7 mouse cellular contexts compared by ENCODE assay signal in the genomic region with DNA sequence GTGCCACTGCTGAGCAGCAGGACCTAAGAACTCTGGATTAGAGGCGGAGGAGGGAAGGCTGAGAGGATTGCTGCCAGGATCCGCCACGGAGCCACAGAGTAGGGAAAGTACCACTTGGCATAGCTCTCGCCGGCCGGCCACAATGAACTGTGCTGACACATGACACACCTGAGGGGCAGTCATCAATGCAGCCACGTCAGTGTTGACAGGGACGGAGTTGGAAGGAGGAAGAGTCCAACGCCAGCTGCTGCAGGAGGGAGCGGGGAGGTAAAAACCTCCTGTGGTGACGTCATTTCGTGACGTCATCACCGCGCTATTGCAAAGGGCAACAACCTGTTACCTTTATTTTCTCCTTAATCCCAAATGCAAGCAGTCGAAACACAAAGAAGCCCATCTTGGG. TPM values are rescaled to one million over a fixed set of nuclear protein-coding genes. Genes with fewer than 3 reads are reported as not detected.
A peak's percentile ranks its signal among the peaks of the same experiment; 100 is the strongest.
DNase-seq lines count a peak whose midpoint lies in the region; ATAC-seq and TF ChIP-seq lines count a peak whose summit lies in the region.

No protein-coding gene starts in this region.

- peak overlapping the region; percentile 21 for H3K4me2 ChIP-seq in heart, postnatal 0 days (ENCODE audit: low read depth, low read length)
- peak overlapping the region; percentile 48 for H3K4me2 ChIP-seq in lung, embryonic 15.5 days
- H3K4me2 ChIP-seq in stomach, postnatal 0 days (replicated peaks; ENCODE audit: low read depth) = peak overlapping the region; percentile 29; the same call in 1 of the 2 replicates

- H3K9ac ChIP-seq in heart, postnatal 0 days (replicated peaks; ENCODE audit: low read depth, low read length) = no peak overlapping the region
- H3K9ac ChIP-seq in lung, embryonic 15.5 days = no peak overlapping the region
- no peak overlapping the region for H3K9ac ChIP-seq in stomach, postnatal 0 days (ENCODE audit: low read length)

- H3K4me1 ChIP-seq in heart, postnatal 0 days (ENCODE audit: control insufficient read depth, insufficient read depth) = no peaks in the 10 kb centered on the region
- H3K4me1 ChIP-seq in lung, embryonic 15.5 days = peaks cover 4% of the 10 kb centered on the region; the same call in 1 of the 2 replicates
- no peaks in the 10 kb centered on the region for H3K4me1 ChIP-seq in stomach, postnatal 0 days (replicated peaks; ENCODE audit: control insufficient read depth, insufficient read depth)

- WGBS in heart, postnatal 0 days = 22% methylated on average over 16 of the region's 16 CpGs
- WGBS in lung, embryonic 15.5 days = 28% methylated on average over 16 of the region's 16 CpGs
- 34% methylated on average over 16 of the region's 16 CpGs for WGBS in stomach, postnatal 0 days

- no peaks in the 10 kb centered on the region for H3K9me3 ChIP-seq in heart, postnatal 0 days (replicated peaks; ENCODE audit: control insufficient read depth, low read length)
- no peaks in the 10 kb centered on the region for H3K9me3 ChIP-seq in lung, embryonic 15.5 days
- H3K9me3 ChIP-seq in stomach, postnatal 0 days (ENCODE audit: control insufficient read depth, low read length) = no peaks in the 10 kb centered on the region

- no peak overlapping the region for H3K27ac ChIP-seq in heart, postnatal 0 days (ENCODE audit: low read depth)
- H3K27ac ChIP-seq in lung, embryonic 15.5 days = no peak overlapping the region
- no peak overlapping the region for H3K27ac ChIP-seq in stomach, postnatal 0 days (replicated peaks)

- H3K27me3 ChIP-seq in heart, postnatal 0 days (ENCODE audit: control insufficient read depth, insufficient read depth, low read length) = no peaks in the 10 kb centered on the region
- no peaks in the 10 kb centered on the region for H3K27me3 ChIP-seq in lung, embryonic 15.5 days
- no peaks in the 10 kb centered on the region for H3K27me3 ChIP-seq in stomach, postnatal 0 days (ENCODE audit: control insufficient read depth, insufficient read depth, low read length)

- DNase-seq in CD4-positive, CD25-positive, alpha-beta regulatory T cell, adult 2 months (ENCODE audit: low read depth, low spot score) = peak; percentile 44
- DNase-seq in Muller cell, postnatal 12 days (ENCODE audit: inconsistent ontology term) = peak; percentile 76
- DNase-seq in heart, postnatal 0 days (ENCODE audit: low spot score) = peak; percentile 55
- DNase-seq in stomach, postnatal 0 days (ENCODE audit: low spot score) = peak; percentile 55
- DNase-seq in left cerebral cortex, adult 8-10 months (ENCODE audit: low spot score in 2 of 2) = no peak

- no peak for TF ChIP-seq CTCF in heart, postnatal 0 days (IDR thresholded peaks at IDR 0.05; ENCODE audit: low read depth)
- TF ChIP-seq CTCF in stomach, postnatal 0 days (IDR thresholded peaks at IDR 0.05; ENCODE audit: low read depth) = no peak

- no peak for TF ChIP-seq EP300 in heart, postnatal 0 days (IDR thresholded peaks at IDR 0.05; ENCODE audit: low read depth)
- TF ChIP-seq EP300 in stomach, postnatal 0 days (optimal IDR thresholded peaks at IDR 0.05) = no peak

- H3K4me3 ChIP-seq in heart, postnatal 0 days (ENCODE audit: low read depth, low read length) = no peak overlapping the region
- 0 out of 2 replicates have a peak overlapping the region, but pooled peaks have one; percentile 13 for H3K4me3 ChIP-seq in lung, embryonic 15.5 days
- no peak overlapping the region for H3K4me3 ChIP-seq in stomach, postnatal 0 days (ENCODE audit: low read depth, low read length)

- H3K36me3 ChIP-seq in heart, postnatal 0 days (replicated peaks; ENCODE audit: control insufficient read depth, insufficient read depth, low read length) = no peaks in the 10 kb centered on the region
- no peaks in the 10 kb centered on the region for H3K36me3 ChIP-seq in lung, embryonic 15.5 days
- no peaks in the 10 kb centered on the region for H3K36me3 ChIP-seq in stomach, postnatal 0 days (ENCODE audit: control insufficient read depth, insufficient read depth, low read length)

- ATAC-seq in heart, postnatal 0 days (ENCODE audit: insufficient read depth, low read depth) = peak; percentile 56; the same call in 1 of the 2 replicates
- ATAC-seq in lung, embryonic 15.5 days (ENCODE audit: borderline replicate concordance, extremely low read depth, low FRiP score, low TSS enrichment) = peak; percentile 35; the same call in 1 of the 2 replicates
- peak; percentile 74 for ATAC-seq in stomach, postnatal 0 days (ENCODE audit: low FRiP score, low TSS enrichment)
- no peak for ATAC-seq in inflammation-experienced regulatory T-cells, adult 6 months

RNA-seq across cellular contexts. Expression of a gene that starts 6.8 kb away (rescaled TPM):
- total RNA-seq in heart, postnatal 0 days (2014; rRNA removed; ENCODE audit: low replicate concordance) = 2.7 and 4.4 TPM in 2 replicates
- polyA plus RNA-seq in heart, postnatal 0 days (2015; fragmentation: Nextera tagmentation; extraction: Ambion mirVana) = 1.6 and 2.2 TPM in 2 replicates
- polyA plus RNA-seq in lung, embryonic 15.5 days (2015; fragmentation: Nextera tagmentation; extraction: Ambion mirVana) = 3.1 and 3.3 TPM in 2 replicates
- 2.1 and 2.7 TPM in 2 replicates for polyA plus RNA-seq in stomach, postnatal 0 days (2015; fragmentation: Nextera tagmentation; extraction: Ambion mirVana)
- total RNA-seq in left cerebral cortex, adult 8-10 months (2022) = 10 to 100 TPM in 1 of 4 experiments, 1 to 10 TPM in 3; 7.7 to 16.4 (median 8.6) TPM
- polyA plus RNA-seq in inflammation-experienced regulatory T-cells, adult 6 months (2017; shearing (Covaris generic)) = 100 to 1,000 TPM in 1 of 3 experiments, 10 to 100 TPM in 2; 53.2 to 109 (median 90.0) TPM

RNA-seq across cellular contexts. Expression of a gene that starts 22.6 kb away (rescaled TPM):
- 36.3 and 43.8 TPM in 2 replicates for total RNA-seq in heart, postnatal 0 days (2014; rRNA removed; ENCODE audit: low replicate concordance)
- polyA plus RNA-seq in heart, postnatal 0 days (2015; fragmentation: Nextera tagmentation; extraction: Ambion mirVana) = 50.3 and 51.6 TPM in 2 replicates
- polyA plus RNA-seq in lung, embryonic 15.5 days (2015; fragmentation: Nextera tagmentation; extraction: Ambion mirVana) = 36.3 and 37.3 TPM in 2 replicates
- 16.3 and 17.4 TPM in 2 replicates for polyA plus RNA-seq in stomach, postnatal 0 days (2015; fragmentation: Nextera tagmentation; extraction: Ambion mirVana)
- 10 to 100 TPM; 52.6 to 67.4 (median 57.2) TPM for total RNA-seq in left cerebral cortex, adult 8-10 months (2022)
- 1 to 10 TPM; 3.0 to 8.2 (median 6.3) TPM for polyA plus RNA-seq in inflammation-experienced regulatory T-cells, adult 6 months (2017; shearing (Covaris generic))

Comparison
In these comparisons a context has a peak if more than half of its experiments do, and no peak if none do; other contexts are left out.
1. DNase-seq: peak in CD4-positive, CD25-positive, alpha-beta regulatory T cell, adult 2 months (single experiment), Muller cell, postnatal 12 days (single experiment), heart, postnatal 0 days (single experiment) and stomach, postnatal 0 days (single experiment); none in left cerebral cortex, adult 8-10 months (0 of 2).
2. RNA of a gene that starts 6.8 kb away (polyA plus RNA-seq): 53.2 to 109 TPM in inflammation-experienced regulatory T-cells, adult 6 months; 3.1 to 3.3 TPM in lung, embryonic 15.5 days, 2.1 to 2.7 TPM in stomach, postnatal 0 days and 1.6 to 2.2 TPM in heart, postnatal 0 days; every median in the first group is over 10 times any median in the second.
3. Peak in every context shown above with its lines, with median percentiles within 50 percentile points of each other: H3K4me2 ChIP-seq.